Mouse (Mus musculus) limb, embryonic 11.5 days (tissue): ENCODE results near the gene March4. TPM values are rescaled to one million over a fixed set of nuclear protein-coding genes. Genes with fewer than 3 reads are reported as not detected.

Source experiments
- ATAC-seq: fragments of 200-750 bp; cut with Nextera tagmentation; 2 replicates; pipeline ENCODE4 v1.8.0; 2017; ENCODE audit warnings: low read depth; ENCODE audit not compliant: insufficient number of reproducible peaks, low FRiP score, low TSS enrichment
- DNase-seq: peaks from one replicate; pipeline ENCODE4 v3.0.0-alpha.2; 2015; ENCODE audit warnings: low spot score
- H3K27ac ChIP-seq: fragments of 300-500 bp; sonication (generic); replicated peaks from 2 replicates; pipeline ENCODE4 v1.5.1; 2014; ENCODE audit warnings: low read depth, mild to moderate bottlenecking, low read length
- H3K27me3 ChIP-seq: fragments of 300-500 bp; sonication (generic); 2 replicates; pipeline ENCODE4 v1.6.1; 2014; ENCODE audit warnings: mild to moderate bottlenecking, low read length, mixed read lengths; ENCODE audit not compliant: control insufficient read depth, insufficient read depth
- H3K36me3 ChIP-seq: fragments of 300-500 bp; sonication (generic); 2 replicates; pipeline ENCODE4 v1.6.1; 2014; ENCODE audit warnings: mild to moderate bottlenecking, low read length, moderate library complexity, mixed read lengths; ENCODE audit not compliant: control insufficient read depth, insufficient read depth
- H3K4me1 ChIP-seq: fragments of 300-500 bp; sonication (generic); 2 replicates; pipeline ENCODE4 v1.6.1; 2014; ENCODE audit warnings: low read length, mixed read lengths; ENCODE audit not compliant: control insufficient read depth, insufficient read depth
- H3K4me2 ChIP-seq: fragments of 300-500 bp; sonication (generic); 2 replicates; pipeline ENCODE4 v1.6.1; 2014; ENCODE audit warnings: low read depth, mild to moderate bottlenecking, moderate library complexity; ENCODE audit not compliant: severe bottlenecking
- H3K4me3 ChIP-seq: fragments of 300-500 bp; sonication (generic); 2 replicates; pipeline ENCODE4 v1.5.1; 2014; ENCODE audit warnings: low read depth, low read length
- H3K9ac ChIP-seq: fragments of 300-500 bp; sonication (generic); 2 replicates; pipeline ENCODE4 v1.6.1; 2014; ENCODE audit warnings: mild to moderate bottlenecking, low read length
- H3K9me3 ChIP-seq: fragments of 300-500 bp; sonication (generic); 2 replicates; pipeline ENCODE4 v1.6.1; 2016; ENCODE audit warnings: low read length; ENCODE audit not compliant: control insufficient read depth
- WGBS: fragments of 180-500 bp; shearing (Covaris S2); extraction: QIAGEN DNeasy Blood & Tissue Kit; methylation state at CpG from one replicate; pipeline ENCODE4 v1.1.7; 2014; 5-methylcytosine and 5-hydroxymethylcytosine counted together
- polyA plus RNA-seq: library from polyadenylated mRNA; unstranded; fragments of >200 nt; fragmentation: Nextera tagmentation; extraction: Ambion mirVana; gene quantifications from 2 replicates; pipeline ENCODE4 v1.2.1, GENCODE M21; 2014

March4 gene
- polyA plus RNA-seq, 1 experiment from 2014 or later = not detected

DNA sequence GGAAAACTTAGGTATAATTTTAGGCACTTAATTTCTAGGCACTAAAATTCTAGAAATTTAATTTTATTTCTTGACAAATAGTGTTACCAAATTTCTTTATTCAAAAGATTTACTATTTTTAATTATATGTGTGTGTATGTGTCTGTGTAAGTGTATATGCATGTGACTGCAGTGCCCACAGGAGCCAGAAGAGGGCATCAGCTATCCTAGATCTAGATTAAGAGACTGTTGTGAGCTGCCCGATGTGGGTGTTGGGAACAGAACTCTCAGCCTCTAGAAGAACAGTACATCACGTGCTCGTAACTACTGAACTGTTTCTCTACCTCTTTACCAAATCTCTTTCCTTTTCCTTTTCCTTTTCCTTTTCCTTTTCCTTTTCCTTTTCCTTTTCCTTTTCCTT, 156.2 kb downstream of the March4 start:
- no peaks in the 10 kb centered on the region for H3K27me3 ChIP-seq
- H3K4me1 ChIP-seq = no peaks in the 10 kb centered on the region
- no peak overlapping the region for H3K4me3 ChIP-seq
- H3K36me3 ChIP-seq = no peaks in the 10 kb centered on the region; the same call in 1 of the 2 replicates
- no peaks in the 10 kb centered on the region for H3K9me3 ChIP-seq
- no peak overlapping the region for H3K4me2 ChIP-seq
- no peak overlapping the region for H3K27ac ChIP-seq
- ATAC-seq = no peak
- DNase-seq = no peak
- 91% methylated on average over 3 of the region's 3 CpGs for WGBS
- H3K9ac ChIP-seq = no peak overlapping the region

GRCm38 (mm10) chr1:72379752-72380353, 156.9 kb downstream of the March4 start:
- Histone ChIP-seq H3K27me3 (no peaks in the 10 kb centered on the region), H3K9me3 (no peaks in the 10 kb centered on the region), H3K27ac (no peak overlapping the region), H3K4me2 (no peak overlapping the region), H3K36me3 (no peaks in the 10 kb centered on the region; the same call in 1 of the 2 replicates), H3K4me3 (no peak overlapping the region), H3K9ac (no peak overlapping the region), H3K4me1 (no peaks in the 10 kb centered on the region)
- no peak for ATAC-seq
- no peak for DNase-seq
- WGBS = 91% methylated on average over 11 of the region's 11 CpGs

DNA sequence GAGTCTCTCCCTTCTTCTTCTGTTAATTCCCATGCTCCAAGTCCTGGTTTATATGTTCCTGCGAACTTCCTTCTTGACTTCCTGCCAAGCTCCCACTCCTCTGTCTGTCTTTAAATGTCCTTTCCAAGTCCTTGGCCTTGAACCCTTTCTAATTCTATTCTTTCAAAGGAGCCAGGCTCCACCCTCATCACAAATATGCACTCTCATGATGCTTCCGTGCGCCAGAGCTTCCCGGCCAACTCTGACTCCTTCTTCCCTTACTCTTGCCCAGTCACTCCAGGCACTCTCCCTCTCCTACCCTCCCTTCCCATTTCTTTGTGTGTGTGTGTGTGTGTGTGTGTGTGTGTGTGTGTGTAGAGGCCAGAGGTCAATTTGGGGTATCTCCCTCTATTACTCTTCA, 158.6 kb downstream of the March4 start:
- H3K27ac ChIP-seq = no peak overlapping the region
- H3K9me3 ChIP-seq = no peaks in the 10 kb centered on the region
- no peaks in the 10 kb centered on the region for H3K4me1 ChIP-seq
- ATAC-seq = no peak
- no peaks in the 10 kb centered on the region for H3K27me3 ChIP-seq
- no peak overlapping the region for H3K4me2 ChIP-seq
- WGBS = 93% methylated on average over 4 of the region's 4 CpGs
- no peak for DNase-seq
- no peak overlapping the region for H3K4me3 ChIP-seq
- no peaks in the 10 kb centered on the region; the same call in 1 of the 2 replicates for H3K36me3 ChIP-seq
- no peak overlapping the region for H3K9ac ChIP-seq

Other genes with a start within 250 kb of the March4 start
- gene Xrcc5, start 229.5 kb downstream of the March4 start, polyA plus RNA-seq = 78.9 and 84.2 TPM in 2 replicates
- gene Smarcal1, start 46.3 kb upstream of the March4 start, polyA plus RNA-seq = 37.1 and 37.4 TPM in 2 replicates
- not detected in 2 replicates for gene Ankar, start 163.6 kb upstream of the March4 start, polyA plus RNA-seq
- 1,800 and 1,853 TPM in 2 replicates for gene Rpl37a, start 174.4 kb upstream of the March4 start, polyA plus RNA-seq